Mouse (Mus musculus): Measurements from ENCODE around the gene Camta1. TPM values are rescaled to one million over a fixed set of nuclear protein-coding genes. Genes with fewer than 3 reads are reported as not detected.

Gene Camta1
- polyA plus RNA-seq, 1 experiment from 2014 or later = 78.7 TPM

DNA sequence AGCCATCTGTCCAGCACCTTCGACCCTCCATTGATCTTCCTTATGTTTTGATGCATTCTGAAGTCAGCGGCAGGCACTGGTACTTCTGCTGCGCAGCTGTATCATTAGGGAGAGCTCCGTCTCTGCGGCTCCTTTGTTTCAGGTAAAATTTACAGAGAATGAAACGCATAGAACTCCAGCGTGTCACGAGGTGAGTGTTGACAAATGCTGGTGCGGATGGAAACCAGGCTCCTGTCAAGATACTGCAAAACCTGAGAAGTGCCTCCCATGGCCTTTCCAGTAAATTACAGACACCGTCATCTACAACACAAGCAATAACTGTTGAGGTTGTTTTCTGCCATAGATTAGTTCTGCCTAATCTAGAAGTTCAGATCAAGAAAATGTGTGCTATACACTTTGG, 328.2 kb downstream of the Camta1 start:
- no peak overlapping the region for H3K4me3 ChIP-seq
- H3K27ac ChIP-seq = no peak overlapping the region
- no peak overlapping the region for H3K9ac ChIP-seq
- H3K36me3 ChIP-seq = no peaks in the 10 kb centered on the region
- H3K27me3 ChIP-seq = no peaks in the 10 kb centered on the region
- no peak overlapping the region for H3K4me2 ChIP-seq
- no peaks in the 10 kb centered on the region for H3K9me3 ChIP-seq
- WGBS = 54% methylated on average over 10 of the region's 10 CpGs
- no peak for ATAC-seq (ENCODE audit: borderline replicate concordance, extremely low read depth, low FRiP score, low TSS enrichment)
- H3K4me1 ChIP-seq = no peaks in the 10 kb centered on the region

- 89% methylated on average over 4 of the region's 4 CpGs for WGBS
- H3K4me2 ChIP-seq = no peak overlapping the region
- no peaks in the 10 kb centered on the region for H3K27me3 ChIP-seq
- no peak overlapping the region for H3K4me3 ChIP-seq
- H3K27ac ChIP-seq = no peak overlapping the region
- no peak overlapping the region for H3K9ac ChIP-seq
- H3K4me1 ChIP-seq = no peaks in the 10 kb centered on the region
- H3K36me3 ChIP-seq = no peaks in the 10 kb centered on the region
- no peaks in the 10 kb centered on the region for H3K9me3 ChIP-seq
- ATAC-seq (ENCODE audit: borderline replicate concordance, extremely low read depth, low FRiP score, low TSS enrichment) = no peak
Observed at GRCm38 (mm10) chr4:151528436-151528835, 333.2 kb downstream of the Camta1 start.

DNA sequence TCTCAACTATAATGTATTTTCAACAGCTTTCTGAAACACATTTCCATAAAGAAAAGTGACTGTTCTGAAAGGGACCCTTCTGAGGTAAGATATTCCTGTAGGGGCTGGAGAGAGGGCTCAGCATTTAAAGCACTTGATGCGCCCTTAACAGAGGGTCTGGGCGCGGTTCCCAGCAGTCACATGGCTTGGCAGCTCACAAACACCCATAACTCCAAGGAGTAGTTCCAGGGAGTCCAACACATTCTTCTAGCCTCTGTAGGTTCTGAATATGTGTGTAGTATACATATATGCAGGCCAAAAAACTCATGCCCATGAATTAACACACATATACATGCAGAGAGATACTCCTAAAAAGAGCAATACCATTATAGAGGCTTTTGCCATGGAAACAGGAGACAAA, 333.9 kb downstream of the Camta1 start:
- no peak overlapping the region for H3K27ac ChIP-seq
- no peak for ATAC-seq (ENCODE audit: borderline replicate concordance, extremely low read depth, low FRiP score, low TSS enrichment)
- H3K36me3 ChIP-seq = no peaks in the 10 kb centered on the region
- H3K4me2 ChIP-seq = no peak overlapping the region
- no peaks in the 10 kb centered on the region for H3K4me1 ChIP-seq
- no peak overlapping the region for H3K9ac ChIP-seq
- WGBS = 85% methylated on average over 3 of the region's 3 CpGs
- H3K27me3 ChIP-seq = no peaks in the 10 kb centered on the region
- H3K4me3 ChIP-seq = no peak overlapping the region
- no peaks in the 10 kb centered on the region for H3K9me3 ChIP-seq

DNA sequence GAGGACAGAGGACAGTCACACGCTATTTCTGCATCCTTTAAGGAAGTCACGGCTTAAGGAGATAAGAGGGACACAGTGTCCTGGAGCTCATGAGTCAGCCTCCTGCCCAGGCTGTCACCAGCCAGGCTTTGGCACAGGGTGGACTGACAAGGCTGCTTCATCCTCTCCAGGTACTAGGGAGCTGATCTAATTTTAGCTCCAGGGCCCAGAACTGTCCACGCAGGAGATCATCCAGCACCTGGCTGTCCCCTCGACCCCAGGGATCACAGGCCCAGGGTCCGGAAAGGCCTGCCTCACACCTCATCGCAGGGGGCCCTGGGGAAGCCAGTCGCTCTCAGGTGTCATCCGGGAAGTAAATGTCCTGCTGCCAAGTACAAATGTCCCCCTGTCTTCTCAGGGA, 341.6 kb downstream of the Camta1 start:
- H3K27ac ChIP-seq = no peak overlapping the region
- H3K27me3 ChIP-seq = no peaks in the 10 kb centered on the region
- H3K9ac ChIP-seq = no peak overlapping the region
- no peaks in the 10 kb centered on the region for H3K36me3 ChIP-seq
- H3K4me1 ChIP-seq = peaks cover 17% of the 10 kb centered on the region
- no peak overlapping the region for H3K4me2 ChIP-seq
- no peak overlapping the region for H3K4me3 ChIP-seq
- 16% methylated on average over 8 of the region's 8 CpGs for WGBS
- no peak for ATAC-seq (ENCODE audit: borderline replicate concordance, extremely low read depth, low FRiP score, low TSS enrichment)
- H3K9me3 ChIP-seq = no peaks in the 10 kb centered on the region

DNA sequence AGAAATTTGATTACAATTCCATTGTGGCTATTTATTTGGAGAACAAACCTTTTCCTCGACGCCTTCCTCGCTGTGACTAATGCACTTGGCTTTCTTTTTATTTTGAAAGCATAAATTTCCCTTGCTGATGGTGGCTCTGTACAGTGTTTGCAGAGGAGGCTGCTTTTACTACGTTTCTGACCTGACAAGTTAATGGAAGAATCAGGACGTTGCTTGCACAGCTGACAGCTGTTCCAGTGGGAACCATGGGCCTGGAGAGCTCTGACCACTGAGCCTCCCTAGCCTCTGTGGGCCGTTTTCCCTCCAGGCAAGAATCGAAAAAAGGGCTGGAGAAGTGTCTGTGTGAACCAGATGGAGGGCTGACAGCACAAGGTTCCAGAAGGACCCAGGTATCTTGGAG, 342.7 kb downstream of the Camta1 start:
- Histone ChIP-seq H3K27me3 (no peaks in the 10 kb centered on the region), H3K27ac (no peak overlapping the region), H3K9ac (no peak overlapping the region), H3K36me3 (no peaks in the 10 kb centered on the region), H3K4me1 (peaks cover 17% of the 10 kb centered on the region), H3K9me3 (no peaks in the 10 kb centered on the region), H3K4me2 (no peak overlapping the region), H3K4me3 (no peak overlapping the region)
- no peak for ATAC-seq (ENCODE audit: borderline replicate concordance, extremely low read depth, low FRiP score, low TSS enrichment)
- 57% methylated on average over 7 of the region's 7 CpGs for WGBS

- WGBS = 17% methylated on average over 11 of the region's 11 CpGs
- Histone ChIP-seq H3K4me1 (peaks cover 17% of the 10 kb centered on the region), H3K9me3 (no peaks in the 10 kb centered on the region), H3K4me2 (0 out of 2 replicates have a peak overlapping the region, but pooled peaks have one; percentile 11), H3K36me3 (no peaks in the 10 kb centered on the region), H3K27ac (peak overlapping the region; percentile 70), H3K4me3 (no peak overlapping the region), H3K27me3 (no peaks in the 10 kb centered on the region), H3K9ac (no peak overlapping the region)
- ATAC-seq (ENCODE audit: borderline replicate concordance, extremely low read depth, low FRiP score, low TSS enrichment) = peak; percentile 59; the same call in 1 of the 2 replicates
Observed at GRCm38 (mm10) chr4:151516998-151517799, 344.5 kb downstream of the Camta1 start.

DNA sequence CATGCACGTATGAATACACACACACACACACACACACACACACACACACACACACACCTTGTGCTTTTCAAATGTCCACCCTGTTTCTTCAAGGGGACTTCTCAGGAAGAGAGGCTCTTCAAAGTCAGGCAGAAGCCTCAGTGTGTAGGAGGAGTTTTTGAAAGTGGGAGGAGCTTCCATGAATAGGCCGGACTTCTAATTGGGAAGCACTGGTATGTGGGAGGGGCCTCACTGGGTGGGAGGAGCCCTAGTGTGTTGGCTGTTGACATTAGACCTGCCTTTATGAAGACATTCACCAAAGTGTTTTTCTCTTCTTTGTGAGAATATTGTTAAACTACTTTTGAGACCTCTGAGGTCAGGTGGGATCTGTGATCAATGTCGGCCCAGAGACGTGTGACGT, 346.4 kb downstream of the Camta1 start:
- Histone ChIP-seq H3K27me3 (no peaks in the 10 kb centered on the region), H3K9ac (no peak overlapping the region), H3K36me3 (no peaks in the 10 kb centered on the region), H3K4me3 (no peak overlapping the region), H3K4me2 (no peak overlapping the region), H3K9me3 (no peaks in the 10 kb centered on the region), H3K4me1 (peaks cover 15% of the 10 kb centered on the region), H3K27ac (no peak overlapping the region)
- ATAC-seq (ENCODE audit: borderline replicate concordance, extremely low read depth, low FRiP score, low TSS enrichment) = no peak
- WGBS = 83% methylated on average over 5 of the region's 5 CpGs

- Histone ChIP-seq H3K4me3 (no peak overlapping the region), H3K27me3 (no peaks in the 10 kb centered on the region), H3K4me2 (no peak overlapping the region), H3K9ac (no peak overlapping the region), H3K27ac (no peak overlapping the region), H3K4me1 (no peaks in the 10 kb centered on the region), H3K36me3 (no peaks in the 10 kb centered on the region), H3K9me3 (no peaks in the 10 kb centered on the region)
- whole genome bisulfite sequencing = 81% methylated on average over 4 of the region's 4 CpGs
- ATAC-seq (ENCODE audit: borderline replicate concordance, extremely low read depth, low FRiP score, low TSS enrichment) = no peak
Observed at GRCm38 (mm10) chr4:151511092-151511491, 350.6 kb downstream of the Camta1 start.

DNA sequence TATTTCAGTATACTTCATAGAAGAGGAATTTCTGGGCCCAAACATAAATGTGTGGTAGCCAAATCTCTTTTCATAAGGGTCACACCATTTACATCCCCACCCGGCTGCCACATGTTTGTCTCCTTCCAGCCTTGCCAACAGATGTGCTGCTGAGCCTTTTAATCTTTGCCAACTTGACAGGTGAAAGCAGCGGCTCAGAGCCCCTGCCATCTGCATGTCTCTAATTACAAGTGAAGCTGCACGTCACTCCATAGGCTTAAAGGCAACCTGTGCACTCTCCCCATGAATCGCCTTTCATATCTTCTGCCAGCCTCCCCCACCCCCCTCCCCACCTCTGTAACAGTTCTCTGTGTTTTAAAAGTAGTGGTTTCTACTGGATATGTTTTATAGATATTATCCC, 351.3 kb downstream of the Camta1 start:
- 44% methylated on average over 4 of the region's 4 CpGs for WGBS
- no peak overlapping the region for H3K9ac ChIP-seq
- no peaks in the 10 kb centered on the region for H3K4me1 ChIP-seq
- no peaks in the 10 kb centered on the region for H3K27me3 ChIP-seq
- no peak overlapping the region for H3K4me3 ChIP-seq
- ATAC-seq (ENCODE audit: borderline replicate concordance, extremely low read depth, low FRiP score, low TSS enrichment) = no peak
- no peaks in the 10 kb centered on the region for H3K9me3 ChIP-seq
- H3K36me3 ChIP-seq = no peaks in the 10 kb centered on the region
- H3K4me2 ChIP-seq = no peak overlapping the region
- no peak overlapping the region for H3K27ac ChIP-seq

GRCm38 (mm10) chr4:151506701-151507100, 355.0 kb downstream of the Camta1 start:
- Histone ChIP-seq H3K9me3 (no peaks in the 10 kb centered on the region), H3K4me1 (no peaks in the 10 kb centered on the region), H3K27me3 (no peaks in the 10 kb centered on the region), H3K4me3 (no peak overlapping the region), H3K27ac (no peak overlapping the region), H3K9ac (no peak overlapping the region), H3K4me2 (no peak overlapping the region), H3K36me3 (no peaks in the 10 kb centered on the region)
- ATAC-seq (ENCODE audit: borderline replicate concordance, extremely low read depth, low FRiP score, low TSS enrichment) = no peak
- 69% methylated on average over 6 of the region's 6 CpGs for WGBS

DNA sequence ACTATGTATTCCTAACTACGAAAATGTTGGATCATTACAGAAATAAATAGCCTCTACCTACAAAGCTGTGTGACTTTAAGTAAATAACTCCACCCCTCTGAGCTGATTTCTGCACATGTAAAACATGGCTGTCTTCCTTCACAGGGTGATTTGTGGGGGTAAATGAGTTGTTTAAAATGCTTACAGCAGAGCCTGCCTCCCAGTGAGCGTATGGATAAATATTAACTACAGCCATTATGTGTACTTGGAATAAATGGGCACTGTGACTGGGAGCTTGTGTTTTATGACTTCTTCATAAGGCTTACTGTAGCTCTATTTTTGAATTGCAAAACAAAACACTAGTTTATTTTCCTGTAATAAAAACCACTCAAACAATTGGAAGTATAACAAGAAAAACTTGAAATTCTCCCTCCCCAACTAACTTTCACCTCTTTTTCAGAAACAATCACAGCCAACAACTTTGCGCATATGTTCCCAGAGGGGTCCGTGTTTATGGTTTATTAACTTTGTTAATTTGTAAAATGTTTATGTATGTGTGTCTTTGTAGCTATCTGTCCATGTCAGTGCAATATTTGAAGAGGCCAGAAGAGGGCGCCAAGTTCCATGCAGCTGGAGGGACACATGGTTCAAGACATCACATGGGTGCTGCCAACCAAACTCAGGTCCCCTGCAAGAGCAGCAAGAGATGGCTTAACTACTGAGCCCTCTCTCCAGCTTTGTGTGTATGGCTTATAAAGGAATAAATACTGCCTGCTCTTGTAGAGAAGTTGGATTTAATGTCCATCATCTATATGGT, 363.0 kb downstream of the Camta1 start:
- Histone ChIP-seq H3K9ac (no peak overlapping the region), H3K4me3 (no peak overlapping the region), H3K4me2 (no peak overlapping the region), H3K9me3 (no peaks in the 10 kb centered on the region), H3K36me3 (no peaks in the 10 kb centered on the region), H3K27me3 (no peaks in the 10 kb centered on the region), H3K4me1 (no peaks in the 10 kb centered on the region), H3K27ac (no peak overlapping the region)
- no peak for ATAC-seq (ENCODE audit: borderline replicate concordance, extremely low read depth, low FRiP score, low TSS enrichment)
- 78% methylated on average over 5 of the region's 5 CpGs for WGBS

- Histone ChIP-seq H3K4me1 (no peaks in the 10 kb centered on the region), H3K4me2 (no peak overlapping the region), H3K9ac (no peak overlapping the region), H3K4me3 (no peak overlapping the region), H3K27ac (no peak overlapping the region), H3K27me3 (no peaks in the 10 kb centered on the region), H3K36me3 (no peaks in the 10 kb centered on the region), H3K9me3 (no peaks in the 10 kb centered on the region)
- ATAC-seq (ENCODE audit: borderline replicate concordance, extremely low read depth, low FRiP score, low TSS enrichment) = no peak
- 55% methylated on average over 5 of the region's 5 CpGs for WGBS
Observed at GRCm38 (mm10) chr4:151496581-151496980, 365.1 kb downstream of the Camta1 start.

All from lung, embryonic 15.5 days (tissue).